Mouse (Mus musculus) intestine, embryonic 14.5 days (tissue): ENCODE measurements around the gene Marveld1. TPM values are rescaled to one million over a fixed set of nuclear protein-coding genes. Genes with fewer than 3 reads are reported as not detected.

ENCODE experiments used
- ATAC-seq: fragments of 200-750 bp; cut with Nextera tagmentation; replicated peaks from 2 replicates; pipeline ENCODE4 v1.8.0; 2017; ENCODE audit warnings: low read depth, moderate number of reproducible peaks, moderate TSS enrichment, moderate library complexity; ENCODE audit not compliant: low FRiP score, low TSS enrichment
- DNase-seq: peaks from one replicate; pipeline ENCODE4 v3.0.0-alpha.2; 2018; ENCODE audit warnings: low spot score
- H3K27ac ChIP-seq: fragments of 300-500 bp; sonication (generic); 2 replicates; pipeline ENCODE4 v1.5.1; 2014; ENCODE audit warnings: low read depth, mild to moderate bottlenecking, control low read depth
- H3K27me3 ChIP-seq: fragments of 300-500 bp; sonication (generic); replicated peaks from 2 replicates; pipeline ENCODE4 v1.6.1; 2014; ENCODE audit warnings: low read length, control low read depth; ENCODE audit not compliant: control insufficient read depth, insufficient read depth
- H3K36me3 ChIP-seq: fragments of 300-500 bp; sonication (generic); 2 replicates; pipeline ENCODE4 v1.6.1; 2014; ENCODE audit warnings: low read length, control low read depth; ENCODE audit not compliant: control insufficient read depth, insufficient read depth
- H3K4me1 ChIP-seq: fragments of 300-500 bp; sonication (generic); replicated peaks from 2 replicates; pipeline ENCODE4 v1.6.1; 2014; ENCODE audit warnings: low read length, control low read depth, mixed read lengths; ENCODE audit not compliant: control insufficient read depth, insufficient read depth
- H3K4me2 ChIP-seq: fragments of 300-500 bp; sonication (generic); 2 replicates; pipeline ENCODE4 v1.6.1; 2014; ENCODE audit warnings: low read length
- H3K4me3 ChIP-seq: fragments of 300-500 bp; sonication (generic); 2 replicates; pipeline ENCODE4 v1.5.1; 2014; ENCODE audit warnings: low read depth, low read length, control low read depth, mixed read lengths
- H3K9ac ChIP-seq: fragments of 300-500 bp; sonication (generic); 2 replicates; pipeline ENCODE4 v1.6.1; 2014; ENCODE audit warnings: mild to moderate bottlenecking, low read length
- H3K9me3 ChIP-seq: fragments of 300-500 bp; sonication (generic); 2 replicates; pipeline ENCODE4 v1.6.1; 2016; ENCODE audit warnings: low read length, control low read depth; ENCODE audit not compliant: control insufficient read depth
- WGBS: fragments of 180-500 bp; shearing (Covaris S2); extraction: QIAGEN DNeasy Blood & Tissue Kit; methylation state at CpG from one replicate; pipeline ENCODE4 v1.1.7; 2014; 5-methylcytosine and 5-hydroxymethylcytosine counted together
- polyA plus RNA-seq: library from polyadenylated mRNA; unstranded; fragments of >200 nt; fragmentation: Nextera tagmentation; extraction: Ambion mirVana; gene quantifications from 2 replicates; pipeline ENCODE4 v1.2.1, GENCODE M21; 2014

Marveld1 gene
- polyA plus RNA-seq, 1 experiment from 2014 or later = 10.3 TPM

- H3K36me3 ChIP-seq = peaks cover 23% of the 10 kb centered on the region
- H3K4me1 ChIP-seq = no peaks in the 10 kb centered on the region
- H3K4me2 ChIP-seq = no peak overlapping the region
- H3K9me3 ChIP-seq = no peaks in the 10 kb centered on the region
- DNase-seq (no peak), ATAC-seq (no peak)
- WGBS = 88% methylated on average over 7 of the region's 7 CpGs
- no peak overlapping the region for H3K9ac ChIP-seq
- H3K4me3 ChIP-seq = no peak overlapping the region
- no peak overlapping the region for H3K27ac ChIP-seq
- H3K27me3 ChIP-seq = no peaks in the 10 kb centered on the region
These were observed 29.6 kb downstream of the Marveld1 start for GRCm38 (mm10) chr19:42176841-42177240.

GRCm38 (mm10) chr19:42177461-42177860 lies 30.3 kb downstream of the Marveld1 start:
- no peak for ATAC-seq

GRCm38 (mm10) chr19:42179356-42179755 lies 32.2 kb downstream of the Marveld1 start:
- peaks cover 47% of the 10 kb centered on the region for H3K36me3 ChIP-seq
- no peak overlapping the region for H3K27ac ChIP-seq
- no peak for ATAC-seq
- 90% methylated on average over 14 of the region's 14 CpGs for WGBS
- no peak overlapping the region for H3K9ac ChIP-seq
- H3K4me3 ChIP-seq = no peak overlapping the region
- H3K4me2 ChIP-seq = no peak overlapping the region
- H3K27me3 ChIP-seq = no peaks in the 10 kb centered on the region
- H3K4me1 ChIP-seq = no peaks in the 10 kb centered on the region
- H3K9me3 ChIP-seq = no peaks in the 10 kb centered on the region
- no peak for DNase-seq

More at GRCm38 (mm10) chr19:42177461-42177860, 30.3 kb downstream of the Marveld1 start:
- WGBS = 95% methylated on average over 2 of the region's 2 CpGs
- no peak overlapping the region for H3K9ac ChIP-seq
- no peaks in the 10 kb centered on the region for H3K4me1 ChIP-seq
- no peak overlapping the region for H3K27ac ChIP-seq
- H3K4me3 ChIP-seq = no peak overlapping the region
- H3K4me2 ChIP-seq = no peak overlapping the region
- no peaks in the 10 kb centered on the region for H3K9me3 ChIP-seq
- H3K27me3 ChIP-seq = no peaks in the 10 kb centered on the region
- DNase-seq = no peak
- peaks cover 28% of the 10 kb centered on the region for H3K36me3 ChIP-seq

- Histone ChIP-seq H3K4me2 (no peak overlapping the region), H3K4me3 (no peak overlapping the region), H3K9ac (no peak overlapping the region), H3K36me3 (peaks cover 66% of the 10 kb centered on the region), H3K27me3 (no peaks in the 10 kb centered on the region), H3K4me1 (no peaks in the 10 kb centered on the region), H3K9me3 (no peaks in the 10 kb centered on the region), H3K27ac (no peak overlapping the region)
- WGBS = 64% methylated on average over 6 of the region's 6 CpGs
- ATAC-seq (no peak), DNase-seq (no peak)
These were observed 35.5 kb downstream of the Marveld1 start for GRCm38 (mm10) chr19:42182673-42183072.

- 64% methylated on average over 4 of the region's 4 CpGs for WGBS
- Histone ChIP-seq H3K4me1 (no peaks in the 10 kb centered on the region), H3K4me2 (no peak overlapping the region), H3K27me3 (no peaks in the 10 kb centered on the region), H3K4me3 (no peak overlapping the region), H3K9ac (no peak overlapping the region), H3K36me3 (peaks cover 37% of the 10 kb centered on the region), H3K9me3 (no peaks in the 10 kb centered on the region), H3K27ac (no peak overlapping the region)
- ATAC-seq = no peak
- DNase-seq = no peak
These were observed 42.5 kb downstream of the Marveld1 start for GRCm38 (mm10) chr19:42189735-42190134.

GRCm38 (mm10) chr19:42190494-42190893 lies 43.3 kb downstream of the Marveld1 start:
- ATAC-seq (0 out of 2 replicates have a peak, but pooled peaks have one; percentile 59), DNase-seq (peak; percentile 86)
- Histone ChIP-seq H3K36me3 (peaks cover 29% of the 10 kb centered on the region), H3K4me3 (no peak overlapping the region), H3K4me1 (no peaks in the 10 kb centered on the region), H3K27me3 (no peaks in the 10 kb centered on the region), H3K9me3 (no peaks in the 10 kb centered on the region), H3K9ac (no peak overlapping the region), H3K4me2 (no peak overlapping the region), H3K27ac (no peak overlapping the region)
- WGBS = 25% methylated on average over 5 of the region's 5 CpGs

DNA sequence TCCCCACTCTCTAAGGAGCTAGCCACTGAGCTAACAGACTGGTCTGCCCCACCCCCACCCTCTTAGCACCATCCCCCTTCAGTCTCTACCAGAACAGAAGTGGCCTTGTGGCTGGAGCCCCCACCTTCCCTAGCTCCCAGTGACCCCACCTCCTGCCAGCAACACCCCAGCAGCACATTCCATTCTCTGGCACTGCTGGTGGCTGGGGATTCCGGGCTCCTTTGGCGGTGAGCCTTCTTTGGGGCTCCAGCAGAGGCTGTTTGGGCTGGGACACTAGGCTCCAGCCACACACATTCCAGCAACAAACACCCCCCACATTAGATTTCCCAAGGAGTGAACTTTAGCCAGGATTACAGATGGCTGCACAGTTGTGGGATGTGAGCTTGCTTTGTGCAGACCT lies 46.1 kb downstream of the Marveld1 start:
- 63% methylated on average over 2 of the region's 2 CpGs for WGBS
- ATAC-seq (no peak), DNase-seq (no peak)
- Histone ChIP-seq H3K27me3 (peaks cover 2% of the 10 kb centered on the region; the same call in 1 of the 2 replicates), H3K4me2 (no peak overlapping the region), H3K9ac (no peak overlapping the region), H3K4me3 (no peak overlapping the region), H3K9me3 (no peaks in the 10 kb centered on the region), H3K27ac (no peak overlapping the region), H3K36me3 (peaks cover 22% of the 10 kb centered on the region), H3K4me1 (no peaks in the 10 kb centered on the region)

DNA sequence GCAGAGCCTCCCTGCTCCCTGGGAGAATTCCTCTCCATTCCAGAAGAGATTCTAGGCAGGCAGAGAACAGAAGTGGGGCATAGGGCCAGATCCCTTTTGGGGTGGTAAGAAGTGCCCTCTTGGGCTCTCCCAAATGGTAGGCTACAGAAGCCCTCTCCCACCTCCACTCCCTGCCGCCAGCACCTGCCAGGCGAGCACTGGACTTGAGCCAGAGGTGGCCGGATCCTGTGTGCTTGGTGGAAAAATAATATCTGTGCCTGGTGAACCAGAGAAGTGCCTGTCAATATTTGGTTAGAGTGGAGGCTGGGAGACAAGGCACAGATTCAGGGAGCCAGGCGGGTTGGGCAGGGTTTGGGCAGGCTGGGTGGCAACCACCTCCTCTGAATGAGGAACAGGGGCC lies 49.2 kb downstream of the Marveld1 start:
- Histone ChIP-seq H3K4me3 (no peak overlapping the region), H3K27me3 (peaks cover 33% of the 10 kb centered on the region), H3K9me3 (no peaks in the 10 kb centered on the region), H3K27ac (no peak overlapping the region), H3K4me2 (no peak overlapping the region), H3K4me1 (no peaks in the 10 kb centered on the region), H3K9ac (no peak overlapping the region), H3K36me3 (peaks cover 6% of the 10 kb centered on the region; the same call in 1 of the 2 replicates)
- ATAC-seq (no peak), DNase-seq (no peak)
- 58% methylated on average over 4 of the region's 4 CpGs for WGBS

DNA sequence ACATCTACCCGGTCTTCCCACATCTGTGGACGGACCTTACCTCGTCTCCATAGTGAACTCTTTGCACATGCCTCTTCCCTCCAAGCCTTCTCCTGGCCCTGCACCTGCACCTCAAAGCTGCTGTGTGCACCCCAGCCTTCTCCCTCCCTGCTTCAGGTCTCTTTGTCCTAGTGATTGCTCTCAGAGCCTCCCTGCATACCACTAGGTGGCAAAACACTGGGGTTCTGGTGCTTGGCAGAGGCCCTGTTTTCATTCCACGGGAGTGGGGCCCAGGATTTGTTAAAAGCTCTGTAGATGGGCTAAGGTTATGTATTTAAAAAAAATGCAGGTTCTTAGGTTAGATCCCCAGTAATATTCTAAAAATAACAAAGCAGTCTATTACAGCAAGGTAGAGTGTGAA lies 49.9 kb downstream of the Marveld1 start:
- no peaks in the 10 kb centered on the region for H3K9me3 ChIP-seq
- H3K4me2 ChIP-seq = no peak overlapping the region
- no peak for DNase-seq
- peaks cover 40% of the 10 kb centered on the region for H3K27me3 ChIP-seq
- H3K36me3 ChIP-seq = 0 out of 2 replicates have a peak, but pooled peaks cover under 1% of the 10 kb centered on the region
- no peak overlapping the region for H3K9ac ChIP-seq
- no peak overlapping the region for H3K4me3 ChIP-seq
- no peak overlapping the region for H3K27ac ChIP-seq
- 0 out of 2 replicates have a peak, but pooled peaks cover 3% of the 10 kb centered on the region for H3K4me1 ChIP-seq
- ATAC-seq = no peak
- WGBS = 66% methylated on average over 4 of the region's 4 CpGs
